Mouse (Mus musculus): ENCODE results near the gene Abcg5.
A peak's percentile ranks its signal among the peaks of the same experiment; 100 is the strongest.

Gene Abcg5

GRCm38 (mm10) chr17:84682734-84683717 lies at the start of gene Abcg5:
TSS of gene Abcg5 (minus strand) at chr17:84683011.
- DNase-seq (ENCODE audit: low spot score in 2 of 2) = no peak

GRCm38 (mm10) chr17:84732612-84733011 lies 49.8 kb upstream of the Abcg5 start:
- DNase-seq (ENCODE audit: low spot score in 2 of 2) = no peak

GRCm38 (mm10) chr17:84731361-84731760 lies 48.5 kb upstream of the Abcg5 start:
- DNase-seq (ENCODE audit: low spot score in 2 of 2) = no peak

GRCm38 (mm10) chr17:84729140-84729539 lies 46.3 kb upstream of the Abcg5 start:
- no peak for DNase-seq (ENCODE audit: low spot score in 2 of 2)

- DNase-seq (ENCODE audit: low spot score in 2 of 2) = no peak
These were observed 45.5 kb upstream of the Abcg5 start for GRCm38 (mm10) chr17:84728201-84728911.

- DNase-seq (ENCODE audit: low spot score in 2 of 2) = no peak
These were observed 42.4 kb upstream of the Abcg5 start for GRCm38 (mm10) chr17:84725163-84725562.

GRCm38 (mm10) chr17:84724028-84724427 lies 41.2 kb upstream of the Abcg5 start:
- peak in 1 of 2 experiments; percentile 17 for DNase-seq (ENCODE audit: low spot score in 2 of 2)

- DNase-seq (ENCODE audit: low spot score in 2 of 2) = no peak
These were observed 36.3 kb upstream of the Abcg5 start for GRCm38 (mm10) chr17:84719105-84719504.

GRCm38 (mm10) chr17:84717416-84717815 lies 34.6 kb upstream of the Abcg5 start:
- DNase-seq (ENCODE audit: low spot score in 2 of 2) = no peak

- no peak for DNase-seq (ENCODE audit: low spot score in 2 of 2)
These were observed 33.6 kb upstream of the Abcg5 start for GRCm38 (mm10) chr17:84716252-84716872.

GRCm38 (mm10) chr17:84714930-84715329 lies 32.1 kb upstream of the Abcg5 start:
- DNase-seq (ENCODE audit: low spot score in 2 of 2) = no peak

- DNase-seq (ENCODE audit: low spot score in 2 of 2) = peak in 1 of 2 experiments; percentile 47
These were observed 30.9 kb upstream of the Abcg5 start for GRCm38 (mm10) chr17:84713563-84714164.

GRCm38 (mm10) chr17:84709403-84709851 lies 26.6 kb upstream of the Abcg5 start:
- peak in 1 of 2 experiments; percentile 16 for DNase-seq (ENCODE audit: low spot score in 2 of 2)

- DNase-seq (ENCODE audit: low spot score in 2 of 2) = no peak
These were observed 26.0 kb upstream of the Abcg5 start for GRCm38 (mm10) chr17:84708818-84709217.

- no peak for DNase-seq (ENCODE audit: low spot score in 2 of 2)
These were observed 24.6 kb upstream of the Abcg5 start for GRCm38 (mm10) chr17:84707407-84707806.

- DNase-seq (ENCODE audit: low spot score in 2 of 2) = peak in 1 of 2 experiments; percentile 75
These were observed 15.9 kb upstream of the Abcg5 start for GRCm38 (mm10) chr17:84698727-84699126.

GRCm38 (mm10) chr17:84696537-84696936 lies 13.7 kb upstream of the Abcg5 start:
- no peak for DNase-seq (ENCODE audit: low spot score in 2 of 2)

- no peak for DNase-seq (ENCODE audit: low spot score in 2 of 2)
These were observed 10.9 kb upstream of the Abcg5 start for GRCm38 (mm10) chr17:84693741-84694140.

GRCm38 (mm10) chr17:84690111-84690510 lies 7.3 kb upstream of the Abcg5 start:
- no peak for DNase-seq (ENCODE audit: low spot score in 2 of 2)

GRCm38 (mm10) chr17:84689316-84689715 lies 6.5 kb upstream of the Abcg5 start:
- no peak for DNase-seq (ENCODE audit: low spot score in 2 of 2)

- DNase-seq (ENCODE audit: low spot score in 2 of 2) = no peak
These were observed 6.0 kb upstream of the Abcg5 start for GRCm38 (mm10) chr17:84688834-84689233.

GRCm38 (mm10) chr17:84687994-84688393 lies 5.2 kb upstream of the Abcg5 start:
- DNase-seq (ENCODE audit: low spot score in 2 of 2) = no peak
